Comparison of ENCODE assay signal across 15 mouse cellular contexts in genomic region chr12:73383861-73384260, GRCm38 (mm10).
A peak's percentile ranks its signal among the peaks of the same experiment; 100 is the strongest.
DNase-seq lines count a peak whose midpoint lies in the region; ATAC-seq and TF ChIP-seq lines count a peak whose summit lies in the region.
"Had no signal": no experiment of that assay in that cellular context is flagged by ENCODE, and none has a peak within 500 bp of the region (broad histone marks: within the 10 kb centered on the region; RNA-seq: fewer than 3 reads in every experiment).

No protein-coding gene starts in this region.

- H3K9me3 ChIP-seq in heart, embryonic 13.5 days = no peaks in the 10 kb centered on the region
- H3K9me3 ChIP-seq in liver, postnatal 0 days (ENCODE audit: low read length) = no peaks in the 10 kb centered on the region
- H3K9me3 ChIP-seq in liver, embryonic 11.5 days (ENCODE audit: control insufficient read depth, low read length) = no peaks in the 10 kb centered on the region
- no peaks in the 10 kb centered on the region for H3K9me3 ChIP-seq in midbrain, embryonic 13.5 days

- H3K27ac ChIP-seq in heart, embryonic 13.5 days (replicated peaks) = peak overlapping the region; percentile 58
- H3K27ac ChIP-seq in liver, postnatal 0 days (ENCODE audit: low read depth) = 0 out of 2 replicates have a peak overlapping the region, but pooled peaks have one; percentile 11
- H3K27ac ChIP-seq in liver, embryonic 11.5 days (ENCODE audit: low read depth, low read length) = no peak overlapping the region
- H3K27ac ChIP-seq in midbrain, embryonic 13.5 days = no peak overlapping the region
- H3K27ac ChIP-seq: liver, embryonic 14.5 days; macrophage had no signal

- peaks cover 74% of the 10 kb centered on the region for H3K4me1 ChIP-seq in heart, embryonic 13.5 days
- H3K4me1 ChIP-seq in liver, postnatal 0 days (ENCODE audit: insufficient read depth) = no peaks in the 10 kb centered on the region; the same call in 1 of the 2 replicates
- peaks cover 5% of the 10 kb centered on the region for H3K4me1 ChIP-seq in liver, embryonic 11.5 days (replicated peaks; ENCODE audit: control insufficient read depth, insufficient read depth, low read length)
- H3K4me1 ChIP-seq in midbrain, embryonic 13.5 days (replicated peaks) = 0 out of 2 replicates have a peak, but pooled peaks cover 3% of the 10 kb centered on the region

- no peak overlapping the region for H3K9ac ChIP-seq in heart, embryonic 13.5 days
- no peak overlapping the region for H3K9ac ChIP-seq in liver, postnatal 0 days (replicated peaks)
- H3K9ac ChIP-seq in liver, embryonic 11.5 days (ENCODE audit: low read depth, low read length) = no peak overlapping the region
- H3K9ac ChIP-seq in midbrain, embryonic 13.5 days (replicated peaks) = no peak overlapping the region
- H3K9ac ChIP-seq: forebrain, postnatal 0 days; liver, embryonic 14.5 days had no signal

- no peak overlapping the region for H3K4me2 ChIP-seq in heart, embryonic 13.5 days
- no peak overlapping the region for H3K4me2 ChIP-seq in liver, postnatal 0 days (ENCODE audit: low read depth, low read length)
- no peak overlapping the region for H3K4me2 ChIP-seq in liver, embryonic 11.5 days
- no peak overlapping the region for H3K4me2 ChIP-seq in midbrain, embryonic 13.5 days (replicated peaks)

- intact Hi-C loops in heart, postnatal 10 days (cut with DNase I) = no loop called here

- no peaks in the 10 kb centered on the region for H3K27me3 ChIP-seq in heart, embryonic 13.5 days (replicated peaks)
- no peaks in the 10 kb centered on the region for H3K27me3 ChIP-seq in liver, postnatal 0 days (ENCODE audit: insufficient read depth, low read length)
- H3K27me3 ChIP-seq in liver, embryonic 11.5 days (replicated peaks; ENCODE audit: control insufficient read depth, insufficient read depth, low read length) = no peaks in the 10 kb centered on the region
- H3K27me3 ChIP-seq in midbrain, embryonic 13.5 days = no peaks in the 10 kb centered on the region

- 42% methylated on average over 3 of the region's 3 CpGs for WGBS in heart, embryonic 13.5 days
- WGBS in liver, postnatal 0 days (ENCODE audit: insufficient replicate concordance) = 40% methylated on average over 3 of the region's 3 CpGs
- 45% methylated on average over 3 of the region's 3 CpGs for WGBS in liver, embryonic 11.5 days
- 78% methylated on average over 3 of the region's 3 CpGs for WGBS in midbrain, embryonic 13.5 days

- TF ChIP-seq EP300 in liver, postnatal 0 days (IDR thresholded peaks at IDR 0.05; ENCODE audit: low read depth) = no peak

- no peak for TF ChIP-seq CTCF in liver, postnatal 0 days (IDR thresholded peaks at IDR 0.05; ENCODE audit: low read depth)

- H3K36me3 ChIP-seq in heart, embryonic 13.5 days = no peaks in the 10 kb centered on the region
- no peaks in the 10 kb centered on the region for H3K36me3 ChIP-seq in liver, postnatal 0 days (replicated peaks; ENCODE audit: insufficient read depth, low read length)
- H3K36me3 ChIP-seq in liver, embryonic 11.5 days (ENCODE audit: control insufficient read depth, insufficient read depth, low read length) = no peaks in the 10 kb centered on the region
- H3K36me3 ChIP-seq in midbrain, embryonic 13.5 days = no peaks in the 10 kb centered on the region

- DNase-seq in heart, postnatal 10 days = no peak
- no peak for DNase-seq in liver, postnatal 0 days
- DNase-seq in liver, embryonic 11.5 days (ENCODE audit: low spot score) = no peak
- DNase-seq in T-cell, adult 2 months (ENCODE audit: low spot score) = peak; percentile 40
- peak; percentile 46 for DNase-seq in thymus, postnatal 14 days
- DNase-seq in urinary bladder, postnatal 14 days (ENCODE audit: low spot score) = no peak
- DNase-seq: cerebellum, adult 11 months; forebrain, postnatal 0 days; gastrocnemius, postnatal 14 days had no signal

- no peak for ATAC-seq in heart, embryonic 13.5 days (ENCODE audit: extremely low read depth, insufficient number of reproducible peaks, low FRiP score, low TSS enrichment)
- no peak for ATAC-seq in liver, postnatal 0 days
- no peak for ATAC-seq in liver, embryonic 11.5 days (replicated peaks; ENCODE audit: low FRiP score)
- ATAC-seq in midbrain, embryonic 13.5 days = no peak
- ATAC-seq: forebrain, postnatal 0 days; hindbrain, embryonic 16.5 days; midbrain, embryonic 16.5 days had no signal

- H3K4me3 ChIP-seq in heart, embryonic 13.5 days = no peak overlapping the region
- H3K4me3 ChIP-seq in liver, postnatal 0 days (ENCODE audit: low read depth, low read length) = no peak overlapping the region
- H3K4me3 ChIP-seq in liver, embryonic 11.5 days (ENCODE audit: low read depth, low read length) = no peak overlapping the region
- H3K4me3 ChIP-seq in midbrain, embryonic 13.5 days (replicated peaks) = no peak overlapping the region

Comparison
In these comparisons a context has a peak if more than half of its experiments do, and no peak if none do; other contexts are left out.
1. H3K27ac ChIP-seq: peak in heart, embryonic 13.5 days (single experiment) and liver, postnatal 0 days (single experiment); none in liver, embryonic 11.5 days (single experiment) and midbrain, embryonic 13.5 days (single experiment).
2. DNase-seq: peak in T-cell, adult 2 months (single experiment) and thymus, postnatal 14 days (single experiment); none in heart, postnatal 10 days (0 of 2), liver, postnatal 0 days (single experiment), liver, embryonic 11.5 days (single experiment) and urinary bladder, postnatal 14 days (single experiment).